Mouse (Mus musculus) adrenal gland, postnatal 14 days (tissue): ENCODE measurements around the gene Rnf10. TPM values are rescaled to one million over a fixed set of nuclear protein-coding genes. Genes with fewer than 3 reads are reported as not detected.
"Not testable (repeated sequence)": the region's sequence is repeated elsewhere in the genome, so short reads cannot be mapped to it uniquely, and the experiment has no call there.

Experiments used
- DNase-seq: peaks from one replicate; pipeline ENCODE4 v3.0.0; 2021; ENCODE audit warnings: mixed read lengths
- long read RNA-seq, 2 experiments: library from polyadenylated mRNA; stranded (forward); transcript quantifications; one replicate each; pipeline ENCODE4 v2.0.0; 2021
- total RNA-seq: library from RNA; stranded (reverse); gene quantifications from 2 replicates; pipeline ENCODE4 v1.2.3, GENCODE M21; 2021

The Rnf10 gene
- total RNA-seq = 259 and 262 TPM in 2 replicates
- long read RNA-seq, experiment 1, transcript Rnf10-202 (17 exons, 3,112 nt) = major isoform, 239 of 369 reads
- long read RNA-seq, experiment 1, transcript Rnf10-203 (17 exons, 3,476 nt) = minor isoform, 29 of 369 reads
- long read RNA-seq, experiment 1, transcript Rnf10-201 (17 exons, 3,106 nt) = minor isoform, 23 of 369 reads
- long read RNA-seq, experiment 1, partial matches to known transcripts = 31 of 369 reads
- long read RNA-seq, experiment 1, other reads (novel, unspliced or antisense) = 45 of 369 reads
- long read RNA-seq, experiment 2, transcript Rnf10-203 (17 exons, 3,476 nt) = minor isoform, 12 of 271 reads
- long read RNA-seq, experiment 2, transcript Rnf10-201 (17 exons, 3,106 nt) = minor isoform, 18 of 271 reads
- long read RNA-seq, experiment 2, transcript Rnf10-202 (17 exons, 3,112 nt) = major isoform, 175 of 271 reads
- long read RNA-seq, experiment 2, partial matches to known transcripts = 47 of 271 reads
- long read RNA-seq, experiment 2, other reads (novel, unspliced or antisense) = 18 of 271 reads

- DNase-seq = peak; percentile 97
Observed at GRCm38 (mm10) chr5:115272812-115273548, at the start of gene Rnf10. Gene Rnf10, minus strand, starts transcription at chr5:115272898.

- DNase-seq = peak; percentile 87
Observed at GRCm38 (mm10) chr5:115319004-115319940, 46.6 kb upstream of the Rnf10 start.

- peak; percentile 24 for DNase-seq
Observed at GRCm38 (mm10) chr5:115317645-115318328, 45.1 kb upstream of the Rnf10 start.

GRCm38 (mm10) chr5:115316968-115317644 is 44.4 kb upstream of the Rnf10 start:
- no peak for DNase-seq

GRCm38 (mm10) chr5:115313668-115313943 is 40.9 kb upstream of the Rnf10 start:
- DNase-seq = no peak

GRCm38 (mm10) chr5:115312816-115313667 is 40.3 kb upstream of the Rnf10 start:
- DNase-seq = no peak

GRCm38 (mm10) chr5:115312354-115312753 is 39.7 kb upstream of the Rnf10 start:
- DNase-seq = no peak

GRCm38 (mm10) chr5:115302190-115302589 is 29.5 kb upstream of the Rnf10 start:
- not testable (repeated sequence) for DNase-seq

GRCm38 (mm10) chr5:115301615-115302014 is 28.9 kb upstream of the Rnf10 start:
- DNase-seq = no peak

- DNase-seq = peak; percentile 99
Observed at GRCm38 (mm10) chr5:115300792-115301614, 28.3 kb upstream of the Rnf10 start, which contains the start of gene Dynll1. Gene Dynll1, minus strand, starts transcription at chr5:115300999.

GRCm38 (mm10) chr5:115300035-115300744 is 27.5 kb upstream of the Rnf10 start:
- DNase-seq = peak; percentile 69

- DNase-seq = no peak
Observed at GRCm38 (mm10) chr5:115296347-115296746, 23.6 kb upstream of the Rnf10 start.

- DNase-seq = no peak
Observed at GRCm38 (mm10) chr5:115294173-115294572, 21.5 kb upstream of the Rnf10 start.

- DNase-seq = peak; percentile 35
Observed at GRCm38 (mm10) chr5:115284735-115285134, 12.0 kb upstream of the Rnf10 start.

GRCm38 (mm10) chr5:115280050-115280687 is 7.5 kb upstream of the Rnf10 start:
- peak; percentile 47 for DNase-seq

GRCm38 (mm10) chr5:115279226-115280049 is 6.7 kb upstream of the Rnf10 start, which contains the start of gene Coq5:
Gene Coq5, plus strand, starts transcription at chr5:115279666.
- peak; percentile 94 for DNase-seq

GRCm38 (mm10) chr5:115278785-115279184 is 6.1 kb upstream of the Rnf10 start:
- no peak for DNase-seq
